ENCODE assay signal across 9 mouse cellular contexts in the genomic region with DNA sequence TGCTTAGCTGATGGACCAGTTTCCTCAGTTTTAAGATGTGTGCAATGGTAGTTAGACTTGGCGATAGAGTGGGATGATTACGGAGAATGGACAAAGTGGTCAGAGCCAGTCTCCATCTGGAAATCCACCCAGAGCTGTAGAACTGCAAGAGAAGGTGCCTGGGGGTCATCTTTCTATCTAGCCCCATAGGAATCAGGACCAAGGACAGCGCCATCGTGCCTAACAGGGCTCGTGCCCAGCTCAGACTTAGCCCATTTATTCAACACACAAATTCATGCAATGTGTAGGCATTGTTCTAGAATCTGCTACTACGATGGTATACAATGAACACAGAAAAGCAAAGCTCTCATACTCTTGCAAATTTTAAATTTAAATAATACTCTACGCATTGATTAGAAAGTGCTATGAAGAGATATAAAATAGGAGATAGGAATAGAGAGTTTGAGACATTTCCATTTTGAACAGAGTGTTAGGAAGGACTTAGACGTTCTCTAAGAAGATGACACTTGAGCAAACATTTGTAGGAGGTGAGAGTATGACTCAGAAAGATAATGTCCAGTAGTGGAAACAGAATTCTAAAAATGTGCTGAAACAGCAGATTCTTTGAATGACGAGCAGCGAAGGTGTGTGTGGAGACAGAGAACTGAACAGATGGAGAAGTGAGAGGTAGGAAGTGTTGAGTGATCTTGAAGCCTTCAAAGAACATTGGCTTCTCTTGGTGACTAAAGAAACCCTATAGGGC. TPM values are rescaled to one million over a fixed set of nuclear protein-coding genes. Genes with fewer than 3 reads are reported as not detected.
DNase-seq lines count a peak whose midpoint lies in the region; ATAC-seq and TF ChIP-seq lines count a peak whose summit lies in the region.
"Had no signal": no experiment of that assay in that cellular context is flagged by ENCODE, and none has a peak within 500 bp of the region (broad histone marks: within the 10 kb centered on the region; RNA-seq: fewer than 3 reads in every experiment).

No protein-coding gene starts in this region.

- 0 out of 4 replicates have a peak, but pooled peaks cover 0 to 4% of the 10 kb centered on the region in 2 experiments for H3K4me1 ChIP-seq in ES-E14 (ENCODE audit: control insufficient read depth in 2 of 2, insufficient read depth in 2 of 2, low read length in 2 of 2, poor library complexity in 1 of 2)
- H3K4me1 ChIP-seq in cerebellum, adult 2 months (ENCODE audit: control insufficient read depth, insufficient read depth, low read length) = no peaks in the 10 kb centered on the region
- no peaks in the 10 kb centered on the region for H3K4me1 ChIP-seq in midbrain, postnatal 0 days (ENCODE audit: insufficient read depth, low read length)

- TF ChIP-seq CTCF in cerebellum, adult 2 months (IDR thresholded peaks at IDR 0.05; ENCODE audit: borderline replicate concordance, insufficient read depth, low read depth, low read length) = no peak
- TF ChIP-seq CTCF in midbrain, postnatal 0 days (IDR thresholded peaks at IDR 0.05) = no peak

- TF ChIP-seq POLR2A in cerebellum, adult 2 months (IDR thresholded peaks at IDR 0.05; ENCODE audit: borderline replicate concordance, insufficient read depth, low read length) = no peak

- H3K27ac ChIP-seq in ES-E14 (ENCODE audit: insufficient read depth, low read depth, low read length, poor library complexity, severe bottlenecking) = no peak overlapping the region
- H3K27ac ChIP-seq in cerebellum, adult 2 months (ENCODE audit: insufficient read depth, low read length) = no peak overlapping the region
- H3K27ac ChIP-seq in midbrain, postnatal 0 days (ENCODE audit: low read depth, low read length) = no peak overlapping the region

- no peak overlapping the region for H3K4me2 ChIP-seq in midbrain, postnatal 0 days (ENCODE audit: low read depth, low read length, poor library complexity, severe bottlenecking)

- no peaks in the 10 kb centered on the region for H3K27me3 ChIP-seq in cerebellum, adult 2 months (ENCODE audit: control insufficient read depth, insufficient read depth, low read length)
- no peaks in the 10 kb centered on the region for H3K27me3 ChIP-seq in midbrain, postnatal 0 days (ENCODE audit: insufficient read depth, low read length)

- 59% methylated on average over 10 of the region's 10 CpGs for WGBS in cerebellum, adult 2 months
- whole genome bisulfite sequencing in midbrain, postnatal 0 days = 58% methylated on average over 10 of the region's 10 CpGs

- no peaks in the 10 kb centered on the region for H3K36me3 ChIP-seq in ES-E14 (ENCODE audit: control insufficient read depth, insufficient read depth, low read length, poor library complexity, severe bottlenecking)
- H3K36me3 ChIP-seq in midbrain, postnatal 0 days (ENCODE audit: insufficient read depth, low read length) = no peaks in the 10 kb centered on the region

- H3K9me3 ChIP-seq in ES-E14 (ENCODE audit: control insufficient read depth, insufficient read depth, low read depth, low read length) = no peaks in the 10 kb centered on the region
- no peaks in the 10 kb centered on the region for H3K9me3 ChIP-seq in midbrain, postnatal 0 days (ENCODE audit: low read length)

- DNase-seq in left cerebral cortex, adult 11 months (ENCODE audit: low spot score) = peak; percentile 1
- no peak for DNase-seq in left cerebral cortex, adult 9 months (ENCODE audit: low spot score in 2 of 2)
- DNase-seq in ES-E14 (ENCODE audit: low read depth, low spot score) = peak; percentile 47
- peak; percentile 30 for DNase-seq in adipocyte (ENCODE audit: low spot score)
- peak; percentile 70 to 73 for DNase-seq in kidney, postnatal 4 days
- DNase-seq in cerebellum, adult 2 months = no peak
- no peak for DNase-seq in midbrain, postnatal 0 days (ENCODE audit: low spot score)

- H3K9ac ChIP-seq in ES-E14 (ENCODE audit: insufficient read depth, low read depth, low read length, poor library complexity, severe bottlenecking) = no peak overlapping the region
- H3K9ac ChIP-seq in midbrain, postnatal 0 days (replicated peaks; ENCODE audit: low read length, poor library complexity, severe bottlenecking) = no peak overlapping the region

- no peak for ATAC-seq in midbrain, postnatal 0 days (ENCODE audit: low FRiP score)

- in situ Hi-C loops in ES-E14 (cut with MboI; ENCODE audit: low sequenced_read_pairs in 2 of 2, unreplicated experiment in 2 of 2) = no loop called here

- H3K4me3 ChIP-seq in ES-E14 (ENCODE audit: insufficient read depth in 1 of 2, low read depth in 1 of 2, low read length in 2 of 2, poor library complexity in 1 of 2, severe bottlenecking in 1 of 2) = no peak overlapping the region
- H3K4me3 ChIP-seq in cerebellum, adult 2 months (replicated peaks; ENCODE audit: insufficient read depth, low read depth, low read length) = no peak overlapping the region
- H3K4me3 ChIP-seq in midbrain, postnatal 0 days (ENCODE audit: low read depth, low read length) = no peak overlapping the region

TF ChIP-seq in ES-E14, 5 proteins besides CTCF, POLR2A, EP300 and RAD21:
- no peak for TF ChIP-seq HCFC1 (IDR thresholded peaks at IDR 0.05; ENCODE audit: borderline replicate concordance, insufficient read depth, low read length)
- peak; percentile 88 for TF ChIP-seq MAFK (IDR thresholded peaks at IDR 0.05; ENCODE audit: insufficient read depth, low read depth, low read length)

RNA-seq across cellular contexts. Expression of a gene that starts 2.0 kb away (rescaled TPM):
- total RNA-seq in ES-E14 (2012; rRNA removed) = not detected in 2 replicates
- not detected in 2 replicates for polyA plus RNA-seq in cerebellum, adult 2 months (2012; rRNA removed)
- total RNA-seq in midbrain, postnatal 0 days (2014; rRNA removed) = not detected in 2 replicates
- polyA plus RNA-seq in midbrain, postnatal 0 days (2015; fragmentation: Nextera tagmentation; extraction: Ambion mirVana) = not detected in 2 replicates
- total RNA-seq: gastrocnemius, adult 8-10 months; megakaryocyte, adult 5-6 weeks had no signal

RNA-seq across cellular contexts. Expression of a gene that starts 10.1 kb away (rescaled TPM):
- not detected in 2 replicates for total RNA-seq in ES-E14 (2012; rRNA removed)
- polyA plus RNA-seq in cerebellum, adult 2 months (2012; rRNA removed) = not detected in 2 replicates
- total RNA-seq in midbrain, postnatal 0 days (2014; rRNA removed) = not detected in 2 replicates
- polyA plus RNA-seq in midbrain, postnatal 0 days (2015; fragmentation: Nextera tagmentation; extraction: Ambion mirVana) = not detected in 2 replicates
- total RNA-seq: gastrocnemius, adult 8-10 months; megakaryocyte, adult 5-6 weeks had no signal

RNA-seq across cellular contexts. Expression of a gene that starts 18.6 kb away (rescaled TPM):
- 0.04 TPM in 1 of 2 replicates, not detected in the other for total RNA-seq in ES-E14 (2012; rRNA removed)
- not detected in 2 replicates for polyA plus RNA-seq in cerebellum, adult 2 months (2012; rRNA removed)
- total RNA-seq in midbrain, postnatal 0 days (2014; rRNA removed) = not detected in 2 replicates
- not detected in 2 replicates for polyA plus RNA-seq in midbrain, postnatal 0 days (2015; fragmentation: Nextera tagmentation; extraction: Ambion mirVana)
- total RNA-seq: gastrocnemius, adult 8-10 months; megakaryocyte, adult 5-6 weeks had no signal

RNA-seq across cellular contexts. Expression of a gene that starts 29.4 kb away (rescaled TPM):
- not detected in 2 replicates for total RNA-seq in ES-E14 (2012; rRNA removed)
- not detected in 2 replicates for polyA plus RNA-seq in cerebellum, adult 2 months (2012; rRNA removed)
- total RNA-seq in midbrain, postnatal 0 days (2014; rRNA removed) = not detected in 2 replicates
- not detected in 2 replicates for polyA plus RNA-seq in midbrain, postnatal 0 days (2015; fragmentation: Nextera tagmentation; extraction: Ambion mirVana)
- total RNA-seq: gastrocnemius, adult 8-10 months; megakaryocyte, adult 5-6 weeks had no signal

RNA-seq across cellular contexts. Expression of a gene that starts 36.6 kb away (rescaled TPM):
- not detected in 2 replicates for total RNA-seq in ES-E14 (2012; rRNA removed)
- not detected in 2 replicates for polyA plus RNA-seq in cerebellum, adult 2 months (2012; rRNA removed)
- not detected in 2 replicates for total RNA-seq in midbrain, postnatal 0 days (2014; rRNA removed)
- not detected in 2 replicates for polyA plus RNA-seq in midbrain, postnatal 0 days (2015; fragmentation: Nextera tagmentation; extraction: Ambion mirVana)
- total RNA-seq: gastrocnemius, adult 8-10 months; megakaryocyte, adult 5-6 weeks had no signal

Comparison
In these comparisons a context has a peak if more than half of its experiments do, and no peak if none do; other contexts are left out.
1. DNase-seq: peak in left cerebral cortex, adult 11 months (single experiment), ES-E14 (single experiment), adipocyte (single experiment) and kidney, postnatal 4 days (2 of 2); none in left cerebral cortex, adult 9 months (0 of 2), cerebellum, adult 2 months (0 of 2) and midbrain, postnatal 0 days (single experiment).